Mouse (Mus musculus) heart, embryonic 11.5 days (tissue): ENCODE results near the gene Bnc2. TPM values are rescaled to one million over a fixed set of nuclear protein-coding genes. Genes with fewer than 3 reads are reported as not detected.

Experiments
- ATAC-seq: fragments of 200-750 bp; cut with Nextera tagmentation; replicated peaks from 2 replicates; pipeline ENCODE4 v1.8.0; 2017; ENCODE audit warnings: moderate library complexity; ENCODE audit not compliant: insufficient number of reproducible peaks, low FRiP score, low TSS enrichment
- H3K27ac ChIP-seq: fragments of 300-500 bp; sonication (generic); 2 replicates; pipeline ENCODE4 v1.5.1; 2014; ENCODE audit warnings: mild to moderate bottlenecking, low read depth, low read length
- H3K27me3 ChIP-seq: fragments of 300-500 bp; sonication (generic); 2 replicates; pipeline ENCODE4 v1.6.1; 2014; ENCODE audit warnings: mild to moderate bottlenecking, low read length, mixed read lengths; ENCODE audit not compliant: control insufficient read depth, insufficient read depth
- H3K36me3 ChIP-seq: fragments of 300-500 bp; sonication (generic); 2 replicates; pipeline ENCODE4 v1.6.1; 2014; ENCODE audit warnings: mild to moderate bottlenecking, low read length, moderate library complexity, mixed read lengths; ENCODE audit not compliant: control insufficient read depth, insufficient read depth
- H3K4me1 ChIP-seq: fragments of 300-500 bp; sonication (generic); 2 replicates; pipeline ENCODE4 v1.6.1; 2014; ENCODE audit warnings: low read length; ENCODE audit not compliant: control insufficient read depth, insufficient read depth
- H3K4me2 ChIP-seq: fragments of 300-500 bp; sonication (generic); 2 replicates; pipeline ENCODE4 v1.6.1; 2014; ENCODE audit warnings: mild to moderate bottlenecking, moderate library complexity
- H3K4me3 ChIP-seq: fragments of 300-500 bp; sonication (generic); 2 replicates; pipeline ENCODE4 v1.5.1; 2014; ENCODE audit warnings: low read depth, low read length
- H3K9ac ChIP-seq: fragments of 300-500 bp; sonication (generic); 2 replicates; pipeline ENCODE4 v1.6.1; 2014; ENCODE audit warnings: mild to moderate bottlenecking, low read depth, low read length, moderate library complexity
- H3K9me3 ChIP-seq: fragments of 300-500 bp; sonication (generic); replicated peaks from 2 replicates; pipeline ENCODE4 v1.6.1; 2016; ENCODE audit warnings: low read length; ENCODE audit not compliant: control insufficient read depth
- WGBS: fragments of 180-500 bp; shearing (Covaris S2); extraction: QIAGEN DNeasy Blood & Tissue Kit; methylation state at CpG from one replicate; pipeline ENCODE4 v1.1.7; 2014; ENCODE audit not compliant: insufficient replicate concordance; 5-methylcytosine and 5-hydroxymethylcytosine counted together
- polyA plus RNA-seq: library from polyadenylated mRNA; unstranded; fragments of >200 nt; fragmentation: Nextera tagmentation; extraction: Ambion mirVana; gene quantifications from 2 replicates; pipeline ENCODE4 v1.2.1, GENCODE M21; 2014

Bnc2 gene
- polyA plus RNA-seq, 1 experiment from 2014 or later, result 2.9 TPM

- Histone ChIP-seq H3K27me3 (no peaks in the 10 kb centered on the region), H3K4me2 (no peak overlapping the region), H3K9me3 (no peaks in the 10 kb centered on the region), H3K4me1 (no peaks in the 10 kb centered on the region), H3K36me3 (no peaks in the 10 kb centered on the region), H3K9ac (no peak overlapping the region), H3K27ac (no peak overlapping the region), H3K4me3 (no peak overlapping the region)
- no peak for ATAC-seq
Observed at GRCm38 (mm10) chr4:84646576-84646975, 28.5 kb downstream of the Bnc2 start.

GRCm38 (mm10) chr4:84639166-84639565 lies 35.9 kb downstream of the Bnc2 start:
- Histone ChIP-seq H3K9ac (no peak overlapping the region), H3K4me2 (no peak overlapping the region), H3K9me3 (no peaks in the 10 kb centered on the region), H3K4me1 (peaks cover 5% of the 10 kb centered on the region), H3K27me3 (no peaks in the 10 kb centered on the region), H3K36me3 (no peaks in the 10 kb centered on the region), H3K4me3 (no peak overlapping the region), H3K27ac (no peak overlapping the region)
- WGBS, result 59% methylated on average over 6 of the region's 6 CpGs
- no peak for ATAC-seq

DNA sequence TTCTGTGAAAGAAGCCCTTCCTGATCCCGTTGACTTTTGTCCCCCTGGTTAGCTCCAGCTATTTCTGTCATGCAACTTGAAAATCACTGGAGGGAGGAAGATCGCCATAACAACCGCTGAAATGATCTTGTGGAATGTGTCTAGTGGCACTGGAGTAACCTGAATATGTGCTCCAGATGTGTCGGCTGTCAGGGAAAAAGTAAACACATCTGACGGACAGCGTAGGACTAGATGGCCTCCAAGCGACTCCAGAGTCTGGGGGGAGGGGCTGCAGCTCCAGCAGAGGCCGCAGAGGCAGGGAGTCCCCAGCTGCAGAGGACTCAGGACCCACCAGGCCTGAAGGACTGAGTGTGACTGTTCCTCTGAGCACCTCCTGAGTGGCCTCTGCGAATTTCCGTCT lies 37.4 kb downstream of the Bnc2 start:
- Histone ChIP-seq H3K9me3 (no peaks in the 10 kb centered on the region), H3K27me3 (no peaks in the 10 kb centered on the region), H3K4me3 (peak overlapping the region; percentile 11), H3K9ac (peak overlapping the region; percentile 4; the same call in 1 of the 2 replicates), H3K4me2 (peak overlapping the region; percentile 60), H3K4me1 (peaks cover 5% of the 10 kb centered on the region), H3K36me3 (no peaks in the 10 kb centered on the region), H3K27ac (peak overlapping the region; percentile 54)
- WGBS, result under 1% methylated on average over 10 of the region's 10 CpGs
- ATAC-seq, result 0 out of 2 replicates have a peak, but pooled peaks have one; percentile 35

- Histone ChIP-seq H3K9me3 (no peaks in the 10 kb centered on the region), H3K4me1 (peaks cover 5% of the 10 kb centered on the region), H3K36me3 (no peaks in the 10 kb centered on the region), H3K27ac (no peak overlapping the region), H3K27me3 (no peaks in the 10 kb centered on the region), H3K4me2 (no peak overlapping the region), H3K4me3 (no peak overlapping the region), H3K9ac (no peak overlapping the region)
- 46% methylated on average over 4 of the region's 4 CpGs for WGBS
- ATAC-seq, result no peak
Observed at GRCm38 (mm10) chr4:84634751-84635150, 40.3 kb downstream of the Bnc2 start.

DNA sequence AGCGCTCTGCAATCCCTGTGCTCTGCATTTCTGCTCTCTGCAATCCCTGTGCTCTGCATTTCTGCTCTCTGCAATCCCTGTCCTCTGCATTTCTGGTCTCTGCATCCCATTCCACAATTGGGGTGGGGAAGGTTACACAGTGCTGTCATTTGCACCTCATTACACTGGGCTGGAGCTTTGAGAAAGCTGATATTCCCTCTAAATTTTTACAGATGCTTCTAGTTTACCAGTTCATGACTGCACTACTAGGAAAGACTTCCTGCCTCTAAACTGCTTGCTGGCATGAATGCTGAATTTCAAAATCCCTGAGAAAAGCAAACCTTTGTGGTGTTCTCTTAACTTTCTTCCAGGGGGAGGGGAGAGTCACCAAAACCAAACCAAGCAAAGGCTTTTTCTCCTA lies 41.1 kb downstream of the Bnc2 start:
- 81% methylated on average over 1 of the region's 1 CpGs for WGBS
- H3K4me1 ChIP-seq, result peaks cover 5% of the 10 kb centered on the region
- H3K36me3 ChIP-seq, result no peaks in the 10 kb centered on the region
- H3K4me2 ChIP-seq, result no peak overlapping the region
- no peaks in the 10 kb centered on the region for H3K27me3 ChIP-seq
- no peaks in the 10 kb centered on the region for H3K9me3 ChIP-seq
- no peak overlapping the region for H3K9ac ChIP-seq
- no peak overlapping the region for H3K27ac ChIP-seq
- no peak for ATAC-seq
- H3K4me3 ChIP-seq, result no peak overlapping the region

DNA sequence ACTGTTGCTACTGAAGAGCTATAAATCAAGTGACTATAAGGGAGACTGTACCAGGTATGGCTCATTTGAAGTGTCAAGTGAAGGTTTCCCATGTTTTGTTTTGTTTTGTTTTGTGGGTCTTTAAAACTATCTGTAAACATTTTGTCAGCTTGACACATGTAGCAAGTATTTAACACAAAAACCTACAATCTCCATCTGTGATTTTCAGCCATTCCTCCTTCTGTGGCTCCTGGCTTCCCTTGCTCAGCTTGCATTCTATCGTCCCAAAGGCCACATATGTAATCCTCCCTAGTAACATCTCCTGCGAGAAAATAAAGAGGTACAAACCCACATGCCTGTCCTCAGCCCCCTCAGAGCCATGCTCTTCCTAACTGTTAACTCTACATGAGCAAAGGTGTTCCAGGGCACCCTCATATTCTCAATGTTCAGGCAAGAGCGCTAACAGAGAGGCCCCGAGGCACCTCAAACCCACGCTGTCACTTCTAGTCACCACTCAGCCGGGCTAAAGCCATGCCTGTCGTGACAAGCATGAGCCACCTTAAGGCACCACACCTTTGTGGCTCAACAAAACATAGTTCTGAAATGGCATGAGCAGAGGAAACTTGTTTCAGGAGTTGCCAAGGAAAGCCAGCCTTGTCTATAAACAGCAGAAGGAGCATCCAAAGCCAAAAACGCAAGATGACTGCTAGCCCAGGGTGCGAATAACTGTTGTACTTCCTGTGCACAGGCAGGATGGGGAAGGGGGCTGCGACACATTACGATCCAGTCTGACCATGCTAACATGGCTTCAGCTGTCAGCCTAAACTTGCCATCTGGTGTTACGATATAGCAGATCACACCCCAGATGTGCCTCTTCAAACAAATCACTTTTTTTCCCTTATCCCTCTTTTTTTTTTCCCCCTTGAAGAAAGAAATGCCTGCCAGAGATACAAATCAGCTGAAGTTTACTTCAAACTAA lies 42.0 kb downstream of the Bnc2 start:
- Histone ChIP-seq H3K27ac (no peak overlapping the region), H3K36me3 (no peaks in the 10 kb centered on the region), H3K9ac (no peak overlapping the region), H3K4me1 (peaks cover 5% of the 10 kb centered on the region), H3K4me2 (no peak overlapping the region), H3K9me3 (no peaks in the 10 kb centered on the region), H3K27me3 (no peaks in the 10 kb centered on the region), H3K4me3 (no peak overlapping the region)
- no peak for ATAC-seq
- 54% methylated on average over 12 of the region's 12 CpGs for WGBS

DNA sequence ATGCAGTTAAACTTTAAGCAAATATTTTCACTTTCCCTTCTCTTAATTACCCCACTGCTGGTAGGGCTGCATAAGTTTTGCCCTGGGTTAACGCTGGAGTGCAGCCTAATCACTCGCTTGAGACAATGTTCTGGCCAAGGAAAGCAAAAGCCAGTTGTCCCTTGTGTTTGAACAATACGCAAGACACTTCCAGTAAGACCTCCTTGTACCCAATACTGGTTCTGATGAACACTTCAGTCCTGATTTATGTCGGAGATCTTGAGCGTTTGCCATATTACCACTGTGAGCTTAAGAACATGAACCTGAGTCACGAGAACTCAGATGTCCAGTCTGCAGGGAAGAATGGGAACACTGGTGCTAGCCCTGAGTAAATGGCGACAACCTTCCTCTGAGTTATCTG lies 47.5 kb downstream of the Bnc2 start:
- no peaks in the 10 kb centered on the region for H3K27me3 ChIP-seq
- 84% methylated on average over 7 of the region's 7 CpGs for WGBS
- H3K9me3 ChIP-seq, result no peaks in the 10 kb centered on the region
- no peaks in the 10 kb centered on the region for H3K4me1 ChIP-seq
- no peak for ATAC-seq
- no peak overlapping the region for H3K4me2 ChIP-seq
- no peak overlapping the region for H3K4me3 ChIP-seq
- H3K9ac ChIP-seq, result no peak overlapping the region
- no peaks in the 10 kb centered on the region for H3K36me3 ChIP-seq
- H3K27ac ChIP-seq, result no peak overlapping the region

DNA sequence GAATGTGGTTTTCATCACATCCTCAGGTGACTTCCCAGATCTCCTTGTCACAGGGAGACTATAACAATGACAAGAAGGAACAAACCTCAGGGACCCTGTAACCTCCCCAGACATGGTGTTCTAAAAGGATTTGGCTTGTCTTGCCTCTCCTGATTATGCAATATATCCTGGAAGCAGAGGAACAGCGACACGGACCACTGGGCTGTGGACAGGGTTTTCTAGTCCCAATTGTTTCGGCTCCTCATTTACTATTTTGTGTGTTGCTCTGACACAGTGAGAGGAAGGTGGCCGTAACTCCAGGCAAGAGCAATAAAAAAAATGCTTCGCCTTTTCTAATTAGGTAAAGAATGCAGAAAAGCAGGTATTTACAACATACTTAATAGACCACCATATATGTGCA lies 51.8 kb downstream of the Bnc2 start:
- Histone ChIP-seq H3K36me3 (no peaks in the 10 kb centered on the region), H3K4me2 (no peak overlapping the region), H3K9ac (no peak overlapping the region), H3K4me3 (no peak overlapping the region), H3K27ac (no peak overlapping the region), H3K4me1 (no peaks in the 10 kb centered on the region), H3K27me3 (no peaks in the 10 kb centered on the region), H3K9me3 (no peaks in the 10 kb centered on the region)
- WGBS, result 73% methylated on average over 5 of the region's 5 CpGs
- ATAC-seq, result no peak

DNA sequence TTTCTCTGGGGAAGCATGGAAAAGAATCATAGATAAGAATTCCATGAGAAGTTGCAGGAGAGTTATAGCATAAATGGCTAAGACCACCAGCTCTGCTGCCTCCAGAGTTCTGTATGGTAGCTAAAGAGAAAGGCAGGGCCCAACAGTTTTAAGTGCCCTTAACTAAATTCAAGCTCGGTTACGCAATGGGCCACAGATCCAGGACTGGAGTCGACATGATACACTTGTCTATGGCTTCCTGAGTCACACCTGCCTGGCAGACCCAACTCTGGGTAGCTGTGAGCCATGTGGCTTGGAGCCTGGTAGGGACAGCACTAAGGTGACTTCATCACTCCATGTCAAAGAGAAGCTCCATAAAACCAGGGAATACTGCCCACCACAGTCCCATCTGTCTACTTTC lies 53.3 kb downstream of the Bnc2 start:
- no peak overlapping the region for H3K9ac ChIP-seq
- no peaks in the 10 kb centered on the region for H3K36me3 ChIP-seq
- no peak overlapping the region for H3K4me3 ChIP-seq
- no peak overlapping the region for H3K4me2 ChIP-seq
- no peaks in the 10 kb centered on the region for H3K4me1 ChIP-seq
- no peaks in the 10 kb centered on the region for H3K27me3 ChIP-seq
- no peaks in the 10 kb centered on the region for H3K9me3 ChIP-seq
- 86% methylated on average over 3 of the region's 3 CpGs for WGBS
- ATAC-seq, result no peak
- no peak overlapping the region for H3K27ac ChIP-seq
